Mouse (Mus musculus) R1 (cell line): ENCODE measurements around the gene Fut1.

Experiments used
- DNase-seq: peaks from one replicate; pipeline ENCODE4 v3.0.0-alpha.2; 2018; ENCODE audit warnings: low read depth, low spot score

Fut1 gene

GRCm38 (mm10) chr7:45667761-45668160 lies 50.7 kb downstream of the Fut1 start:
- no peak for DNase-seq

GRCm38 (mm10) chr7:45668921-45669320 lies 51.8 kb downstream of the Fut1 start:
- DNase-seq: peak; percentile 86
